Mouse (Mus musculus) lung, postnatal 25 days (tissue): ENCODE results near the gene Rcbtb2.
A peak's percentile ranks its signal among the peaks of the same experiment; 100 is the strongest.

Experiments
- DNase-seq: peaks from one replicate; pipeline ENCODE4 v3.0.0; 2022; ENCODE audit warnings: low spot score

Gene Rcbtb2

DNA sequence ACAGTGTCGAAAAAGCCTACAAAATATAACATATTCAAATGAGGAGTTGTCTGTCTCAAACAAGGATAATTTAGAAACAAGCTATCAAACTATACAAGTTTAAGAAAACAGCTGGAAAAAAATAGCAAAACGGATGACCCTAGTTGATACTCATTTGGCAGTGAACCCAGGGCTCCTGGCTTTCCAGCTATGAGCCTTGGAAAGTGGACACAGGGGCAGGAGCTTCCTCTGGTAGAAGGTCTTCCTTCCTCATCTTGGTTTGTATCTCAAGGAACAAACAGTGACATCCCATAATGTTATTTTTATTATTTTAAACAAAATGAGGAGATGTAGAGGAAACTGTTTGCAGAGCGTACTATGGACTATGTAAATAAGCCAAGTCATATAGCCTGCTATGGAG, 25.3 kb downstream of the Rcbtb2 start:
- DNase-seq = no peak

DNA sequence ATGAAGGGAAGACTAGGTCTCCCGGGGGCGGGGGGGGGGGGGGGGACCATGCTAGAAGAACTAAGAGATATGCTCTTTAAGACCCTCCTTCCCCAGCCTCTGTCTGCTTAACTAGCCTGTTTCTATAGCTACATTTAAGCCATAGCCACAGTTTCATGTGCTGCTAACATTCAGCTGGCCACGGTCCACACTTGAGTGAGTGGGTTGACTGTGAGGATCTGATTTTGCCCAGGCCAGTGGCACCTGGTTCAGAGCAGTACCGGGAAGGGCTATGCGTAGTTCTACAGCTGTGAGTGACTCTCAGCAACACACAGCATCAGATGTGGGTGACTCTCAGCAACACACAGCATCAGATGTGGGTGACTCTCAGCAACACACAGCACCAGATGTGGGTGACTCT, 38.5 kb downstream of the Rcbtb2 start:
- no peak for DNase-seq

DNA sequence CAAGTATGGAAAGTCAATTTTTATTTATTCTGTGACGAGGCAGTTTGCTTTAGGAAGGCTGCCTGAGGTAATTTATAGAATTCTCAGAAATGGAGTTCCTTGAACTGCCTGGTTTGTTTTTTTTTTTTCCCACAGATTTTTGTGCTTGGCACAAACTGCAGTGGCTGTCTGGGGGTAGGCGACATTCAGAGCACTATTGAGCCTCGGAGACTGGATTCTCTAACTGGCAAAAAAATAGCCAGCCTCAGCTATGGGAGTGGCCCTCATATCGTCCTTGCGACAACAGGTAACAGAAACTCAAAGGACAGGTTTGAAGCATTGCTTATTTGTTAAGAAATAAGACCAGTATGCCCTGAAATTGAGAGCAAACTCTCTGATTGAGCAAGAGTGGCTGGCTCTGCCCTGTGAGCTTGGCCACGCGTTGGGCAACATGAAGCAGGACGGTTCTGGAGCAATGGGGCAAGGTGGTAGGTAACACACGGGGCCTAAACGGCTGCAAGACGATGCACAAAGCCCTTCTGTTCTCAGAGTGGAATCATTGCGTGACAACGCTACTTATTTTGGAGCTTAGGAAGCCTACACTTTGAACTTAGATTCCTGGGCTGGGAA, 39.5 kb downstream of the Rcbtb2 start:
- no peak for DNase-seq

DNA sequence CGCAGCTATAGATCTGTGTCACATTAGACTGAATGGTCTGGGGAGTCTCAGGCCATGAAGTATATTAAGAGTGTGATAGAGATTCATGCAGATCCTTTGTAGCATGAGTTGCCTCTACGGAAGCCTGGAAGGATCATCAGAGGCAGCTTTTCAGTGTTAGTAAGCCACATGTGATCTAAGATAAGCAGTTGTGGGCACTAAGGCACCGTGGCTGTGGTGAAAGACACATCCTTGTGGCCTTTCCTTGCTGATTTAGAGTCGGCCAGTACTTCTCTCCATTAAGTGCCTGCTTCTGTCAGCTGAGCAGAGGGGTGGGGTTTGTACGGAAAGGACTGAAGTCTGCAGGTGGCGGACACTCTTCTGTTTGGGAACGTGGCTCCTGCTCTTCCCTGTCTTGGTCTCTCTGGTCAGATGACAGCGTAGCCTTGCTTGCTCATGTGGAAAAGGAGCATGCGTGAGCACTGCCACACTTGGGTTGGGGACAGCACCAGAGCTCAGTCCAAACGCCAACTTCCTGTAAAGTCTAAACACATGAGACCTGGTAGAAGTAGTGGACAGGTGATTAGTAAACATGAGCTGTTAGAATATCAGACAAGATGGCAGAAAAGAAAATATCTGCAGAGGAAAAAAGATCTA, 40.6 kb downstream of the Rcbtb2 start:
- no peak for DNase-seq

DNA sequence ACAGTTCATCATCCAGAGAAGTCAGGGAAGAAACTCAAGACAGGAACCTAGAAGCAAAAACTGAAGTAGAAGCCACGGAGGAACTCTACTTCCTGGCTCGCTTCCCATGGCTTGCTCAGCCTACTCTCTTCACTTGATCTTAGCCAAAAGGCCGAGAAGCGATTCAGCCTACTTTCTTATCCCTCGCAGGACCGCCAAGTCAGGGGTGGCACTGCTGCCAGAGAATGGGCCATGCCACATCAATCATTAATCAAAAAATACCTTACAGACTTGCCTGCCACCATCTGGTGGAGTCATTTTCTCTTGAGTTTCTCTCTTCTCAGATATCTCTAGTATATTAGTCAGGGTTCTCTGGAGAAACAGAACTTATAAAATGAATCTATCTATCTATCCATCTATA, 42.3 kb downstream of the Rcbtb2 start:
- DNase-seq = no peak

DNA sequence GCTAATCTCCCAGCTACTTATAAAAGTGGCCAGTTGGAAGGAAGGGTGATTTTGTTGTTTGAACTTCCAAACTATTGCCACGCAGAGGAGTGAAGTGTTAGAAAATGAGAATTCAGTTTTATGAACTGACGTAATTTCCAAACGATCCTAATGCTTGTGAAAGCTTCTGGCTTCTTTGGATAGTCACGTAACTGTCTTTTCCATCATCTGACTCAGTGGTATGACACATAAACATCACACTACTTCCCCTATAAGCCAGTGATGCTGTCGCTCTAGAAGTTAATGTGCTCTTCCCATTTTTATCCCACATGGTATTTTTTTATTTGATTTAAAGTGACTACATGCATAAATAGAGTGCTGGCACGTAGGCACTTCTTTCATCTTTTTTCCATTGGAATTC, 45.8 kb downstream of the Rcbtb2 start:
- no peak for DNase-seq

DNA sequence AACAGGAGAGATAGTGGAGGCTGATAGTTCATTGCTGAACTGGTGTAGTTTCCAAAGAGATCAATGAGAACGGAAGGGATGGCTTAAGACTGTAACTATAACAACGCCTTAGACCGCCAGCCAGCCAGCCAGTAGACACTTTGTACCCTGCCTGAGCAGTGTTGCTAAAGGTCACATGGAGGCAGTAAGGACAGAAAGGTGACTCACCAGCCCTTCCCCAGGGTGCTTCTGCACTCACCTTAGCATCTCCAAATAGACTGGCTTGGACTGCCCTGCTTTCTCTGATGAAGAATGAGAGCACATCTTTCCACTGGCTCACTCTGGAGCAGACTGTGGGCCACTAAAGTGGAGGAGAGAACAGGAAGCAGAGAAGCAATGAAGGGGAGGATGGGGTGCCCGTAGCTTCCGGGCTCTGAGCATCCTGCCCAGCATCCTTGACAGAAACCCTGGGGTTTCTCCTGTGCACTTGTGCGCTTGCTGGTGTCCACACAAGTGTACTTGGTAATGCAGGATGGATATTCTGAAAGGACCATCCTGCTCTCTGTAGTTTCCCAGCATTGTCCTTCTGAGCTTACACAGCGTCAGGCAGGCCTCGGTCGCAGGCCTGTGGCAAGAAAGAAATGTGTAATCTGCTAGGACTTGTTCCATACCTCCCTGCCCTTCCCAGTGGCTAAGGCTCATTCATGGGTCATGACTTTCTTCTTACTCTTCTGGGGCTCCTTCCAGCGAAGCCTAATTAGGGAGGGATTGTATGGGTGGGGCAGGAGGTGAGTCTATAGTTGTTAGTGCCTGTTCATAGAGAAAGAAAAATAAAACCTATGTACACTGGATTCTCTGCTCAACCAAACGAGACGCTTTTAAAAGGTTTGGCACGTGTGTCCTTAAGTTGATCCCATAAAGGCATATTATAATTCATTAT, 47.3 kb downstream of the Rcbtb2 start:
- DNase-seq = no peak

DNA sequence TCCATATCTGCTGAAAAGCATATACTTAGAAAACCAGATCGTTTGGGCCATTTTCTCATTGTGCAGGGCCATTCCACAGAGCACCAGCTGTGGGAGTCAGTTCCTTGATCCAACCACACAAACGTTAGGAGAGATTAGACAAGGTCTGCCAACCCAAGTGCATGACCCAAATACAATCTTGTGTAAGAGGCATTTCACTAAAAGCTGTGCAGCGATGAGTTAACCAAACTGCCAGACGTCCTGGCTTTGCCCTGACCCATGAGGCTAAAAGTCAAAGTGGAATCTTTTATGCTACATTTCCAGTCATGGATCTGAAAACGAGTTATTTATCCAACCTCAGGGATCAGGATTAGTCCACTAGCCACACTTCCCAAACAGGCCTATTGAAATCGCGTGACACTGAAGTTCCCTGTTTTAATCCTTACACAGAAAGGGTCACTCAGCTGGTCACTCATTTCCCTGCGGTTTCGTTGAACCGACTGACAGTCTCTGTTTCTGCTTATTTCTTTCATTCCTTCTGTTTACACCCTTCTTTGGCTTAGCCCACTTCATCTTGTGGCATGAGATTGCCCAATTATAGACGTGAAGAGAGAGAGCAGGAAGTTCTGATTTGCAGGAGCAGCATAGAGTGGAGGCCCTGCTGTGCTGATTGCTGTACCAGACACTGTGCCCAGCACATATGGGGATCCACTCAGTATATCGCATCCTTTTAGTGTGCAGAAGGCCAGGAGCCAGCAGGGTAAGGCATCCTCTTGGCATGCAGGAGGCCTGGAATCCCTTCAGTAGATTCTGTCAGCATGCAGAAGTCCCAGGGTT, 49.6 kb downstream of the Rcbtb2 start:
- DNase-seq = peak; percentile 47

DNA sequence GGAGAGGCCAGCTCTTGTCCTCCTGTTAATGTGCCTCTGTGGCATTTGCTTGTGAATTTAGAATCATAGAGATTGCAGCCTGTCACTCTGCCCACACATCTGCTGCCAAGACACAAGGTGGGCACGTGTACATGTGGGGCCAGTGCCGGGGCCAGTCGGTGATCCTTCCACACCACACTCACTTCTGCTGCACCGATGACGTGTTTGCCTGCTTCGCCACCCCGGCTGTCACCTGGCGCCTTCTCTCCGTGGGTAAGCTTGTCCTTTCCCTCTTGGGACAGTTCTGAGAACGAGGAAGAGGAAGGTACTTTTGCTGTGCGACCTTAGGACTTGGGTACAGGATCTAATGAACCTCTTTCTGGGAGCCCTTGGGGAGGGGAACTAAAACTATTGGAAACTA, 50.8 kb downstream of the Rcbtb2 start:
- DNase-seq = no peak

DNA sequence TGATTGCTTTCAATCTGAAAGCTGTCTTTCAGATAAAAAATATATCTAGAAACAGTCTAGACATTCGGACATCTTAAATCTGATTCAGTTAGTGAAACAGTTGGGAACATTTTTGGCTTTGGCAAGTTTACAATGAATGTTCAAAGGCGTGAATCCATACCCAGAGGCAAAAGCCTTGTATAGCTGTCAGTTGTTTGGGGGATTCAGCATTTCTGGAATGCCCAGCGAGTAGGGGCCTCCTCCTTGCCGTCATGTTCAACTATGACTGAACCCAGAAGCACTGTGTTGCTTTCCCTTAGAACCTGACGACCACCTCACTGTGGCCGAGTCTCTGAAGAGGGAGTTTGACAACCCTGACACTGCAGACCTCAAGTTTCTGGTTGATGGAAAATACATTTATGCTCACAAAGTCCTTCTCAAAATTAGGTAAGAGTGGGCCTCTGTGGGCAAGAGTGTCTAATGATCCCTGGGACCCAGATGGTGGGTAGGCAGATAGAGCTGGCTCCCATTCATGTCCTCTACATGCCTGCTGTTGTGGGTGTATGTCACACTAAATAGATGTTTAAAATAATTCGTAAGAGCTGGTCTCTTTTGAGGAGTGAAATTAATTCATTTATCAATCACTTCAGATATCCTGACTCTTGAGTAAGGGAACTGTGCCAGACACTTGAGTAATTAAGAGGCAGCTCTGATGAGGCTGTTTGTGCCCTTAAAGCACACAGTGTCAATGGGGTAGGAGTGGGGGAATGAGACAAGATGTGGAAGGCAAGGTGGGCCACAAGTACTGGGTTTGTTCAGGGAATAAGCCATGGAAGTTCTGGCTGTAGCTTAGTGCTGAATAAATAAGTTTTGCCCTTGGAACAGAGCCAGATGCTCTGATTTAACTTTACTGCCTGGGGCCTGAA, 51.5 kb downstream of the Rcbtb2 start:
- DNase-seq = no peak

DNA sequence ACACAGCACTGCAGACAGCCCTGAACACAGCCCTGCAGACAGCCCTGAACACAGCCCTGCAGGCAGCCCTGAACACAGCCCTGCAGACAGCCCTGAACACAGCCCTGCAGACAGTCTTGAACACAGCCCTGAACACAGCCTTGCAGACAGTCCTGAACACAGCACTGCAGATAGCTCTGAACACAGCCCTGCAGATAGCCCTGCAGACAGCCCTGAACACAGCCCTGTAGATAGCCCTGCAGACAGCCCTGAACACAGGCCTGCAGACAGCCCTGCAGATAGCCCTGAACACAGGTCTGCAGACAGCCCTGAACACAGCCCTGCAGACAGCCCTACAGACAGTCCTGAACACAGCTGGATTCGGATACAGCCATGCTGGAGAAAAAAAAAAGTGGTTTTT, 52.2 kb downstream of the Rcbtb2 start:
- DNase-seq = no peak

DNA sequence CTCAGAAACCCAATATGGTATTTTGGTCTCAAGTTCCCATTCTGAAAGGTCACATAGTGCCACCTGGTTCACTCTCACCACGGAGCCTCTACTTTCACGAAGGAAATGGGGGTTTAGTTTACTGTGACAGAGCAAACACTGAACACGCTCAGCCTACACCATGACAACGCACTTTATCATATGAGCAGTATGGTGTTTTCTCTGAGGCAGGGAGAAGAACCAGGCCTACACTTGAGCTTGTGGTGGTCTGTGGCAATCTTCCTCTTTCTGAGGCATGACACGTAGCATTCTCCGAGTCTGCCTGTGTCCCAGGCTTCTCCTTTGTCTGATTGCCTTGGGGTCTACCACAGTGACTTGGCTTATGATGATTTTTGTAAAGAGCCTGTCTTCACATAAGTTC, 53.0 kb downstream of the Rcbtb2 start:
- peak; percentile 22 for DNase-seq

DNA sequence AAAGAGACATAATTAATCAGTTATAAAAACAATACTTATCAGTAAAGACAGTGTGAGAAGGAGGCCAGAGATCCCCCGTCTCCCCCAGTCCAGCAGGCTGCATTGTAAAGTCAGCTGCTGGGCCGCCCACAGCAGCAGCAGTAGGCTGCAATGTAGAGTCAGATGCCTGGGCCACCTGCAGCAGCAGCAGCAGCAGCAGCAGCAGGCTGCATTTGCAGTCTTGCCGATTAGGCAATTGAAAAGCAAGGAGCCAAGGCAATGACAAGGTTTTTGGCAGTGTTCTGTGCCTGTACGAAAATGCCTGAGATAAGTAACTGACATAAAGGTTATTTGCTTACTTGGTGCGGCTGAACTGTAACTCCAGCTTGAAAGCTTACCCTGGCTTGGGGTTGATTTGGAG, 53.4 kb downstream of the Rcbtb2 start:
- DNase-seq = no peak

DNA sequence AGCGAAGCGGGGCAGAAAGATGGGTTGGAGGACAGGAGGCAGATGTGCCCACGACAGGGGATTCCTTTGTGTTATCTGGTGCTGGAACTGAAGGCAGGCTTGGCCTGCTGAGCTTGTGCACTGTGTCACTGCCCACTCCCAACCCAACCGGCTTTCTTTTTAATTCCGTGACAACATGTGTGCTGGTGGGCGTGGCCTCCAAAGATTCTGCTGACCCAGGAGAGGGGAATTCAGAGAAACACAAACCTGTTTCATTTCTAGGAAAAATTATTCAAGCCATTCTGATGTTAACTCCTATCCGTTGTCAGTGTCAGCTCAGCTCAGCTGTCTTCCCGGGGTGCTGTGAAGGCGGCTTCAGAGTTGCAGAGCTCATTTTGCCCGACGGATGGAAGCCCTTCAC, 55.1 kb downstream of the Rcbtb2 start:
- DNase-seq = no peak

DNA sequence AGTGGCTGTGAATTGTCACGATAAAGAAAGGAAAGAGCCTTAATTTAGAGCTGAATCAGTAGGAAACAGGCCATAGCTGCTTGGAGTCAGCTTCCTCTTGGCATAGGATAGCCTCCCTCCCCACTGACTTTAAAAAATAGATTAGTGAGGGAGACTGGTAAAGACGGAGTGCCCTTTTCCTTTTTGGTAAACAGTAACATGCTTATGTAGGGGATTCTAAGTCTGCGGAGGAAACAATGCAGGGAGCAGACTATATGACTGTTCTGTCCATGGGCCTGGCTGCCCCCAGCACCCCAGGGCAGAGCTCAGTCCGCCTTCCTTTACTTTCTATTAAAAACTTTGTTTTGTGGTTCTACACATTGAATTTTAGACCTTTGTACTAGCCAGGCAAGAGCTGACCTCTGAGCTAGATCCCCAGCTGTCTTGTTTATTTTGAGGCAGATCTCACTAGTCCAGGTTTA, 56.4 kb downstream of the Rcbtb2 start:
- no peak for DNase-seq

DNA sequence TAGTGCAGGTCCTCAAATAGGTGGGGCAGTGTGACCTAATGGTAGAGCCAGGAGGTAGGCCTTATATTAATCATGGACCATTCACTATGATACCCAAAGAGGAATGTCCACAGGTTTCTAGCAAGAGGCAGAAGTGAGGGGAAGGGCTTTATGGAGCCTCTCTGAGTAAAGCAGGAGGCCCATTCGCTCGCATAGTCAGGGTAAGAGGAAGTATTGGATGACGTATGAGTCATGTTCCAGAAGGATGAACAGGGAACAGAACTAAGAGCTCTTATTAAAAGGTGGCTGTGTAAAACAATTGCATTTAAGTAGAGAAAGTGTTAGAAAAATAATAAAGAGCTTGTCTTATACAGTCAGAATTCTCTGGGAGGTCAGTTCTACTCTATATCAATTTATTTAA, 57.8 kb downstream of the Rcbtb2 start:
- DNase-seq = no peak

DNA sequence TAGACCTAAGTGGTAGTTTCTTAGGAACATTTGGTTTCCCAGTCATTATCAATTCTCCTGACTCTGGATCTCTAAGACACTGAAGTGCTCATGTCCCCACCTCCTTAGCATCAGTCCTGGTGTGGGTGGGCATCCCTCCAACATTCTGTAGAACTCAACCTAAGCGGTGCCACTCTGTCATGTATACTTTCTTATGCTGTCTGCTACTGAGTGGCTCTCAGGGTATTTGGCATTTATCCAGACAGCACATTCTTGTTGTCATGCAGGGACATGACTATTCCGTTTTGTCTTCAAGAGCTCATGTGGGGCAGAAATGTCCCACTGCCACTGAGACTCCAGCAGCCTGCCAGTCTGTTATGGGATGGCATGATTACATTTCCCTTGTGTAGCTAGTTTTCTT, 58.3 kb downstream of the Rcbtb2 start:
- DNase-seq = no peak

DNA sequence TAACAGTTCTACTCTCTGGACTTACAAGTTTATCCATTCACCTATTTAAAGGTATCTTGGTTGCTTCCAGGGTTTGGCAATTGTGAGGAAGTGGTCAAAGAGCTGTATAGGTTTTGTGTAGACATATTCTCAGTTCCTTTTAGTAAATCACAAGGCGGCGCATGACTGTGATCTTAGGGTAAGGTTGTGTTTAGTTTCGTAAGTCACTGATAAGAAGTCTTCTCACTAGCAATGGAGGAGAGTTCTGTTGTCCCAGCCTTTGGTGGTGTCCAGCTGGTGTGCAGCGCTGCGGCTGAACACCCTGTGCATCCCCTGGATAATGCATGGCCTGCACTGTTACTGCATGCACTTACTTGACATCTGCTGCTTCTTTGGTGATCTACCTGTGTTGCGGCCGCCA, 64.0 kb downstream of the Rcbtb2 start:
- DNase-seq = no peak

DNA sequence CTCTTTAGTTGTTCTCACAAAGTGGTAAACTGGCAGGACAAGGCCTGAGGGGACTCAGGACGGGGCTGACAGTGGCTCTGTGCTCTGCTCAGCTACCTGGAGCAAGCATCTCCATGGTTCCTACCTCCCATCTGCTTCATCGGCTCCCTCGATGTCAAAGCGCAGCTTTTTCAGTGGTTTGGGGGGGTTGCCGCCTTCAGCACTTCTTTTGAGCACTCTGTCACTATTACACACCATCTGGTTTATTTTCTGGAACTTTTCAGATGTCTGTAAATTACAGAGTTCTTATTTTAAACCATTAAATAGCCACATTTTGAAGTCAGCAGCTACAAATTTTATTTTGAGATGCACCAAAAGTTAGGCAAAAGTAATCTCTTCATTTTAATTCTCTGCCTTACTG, 76.2 kb downstream of the Rcbtb2 start:
- no peak for DNase-seq

DNA sequence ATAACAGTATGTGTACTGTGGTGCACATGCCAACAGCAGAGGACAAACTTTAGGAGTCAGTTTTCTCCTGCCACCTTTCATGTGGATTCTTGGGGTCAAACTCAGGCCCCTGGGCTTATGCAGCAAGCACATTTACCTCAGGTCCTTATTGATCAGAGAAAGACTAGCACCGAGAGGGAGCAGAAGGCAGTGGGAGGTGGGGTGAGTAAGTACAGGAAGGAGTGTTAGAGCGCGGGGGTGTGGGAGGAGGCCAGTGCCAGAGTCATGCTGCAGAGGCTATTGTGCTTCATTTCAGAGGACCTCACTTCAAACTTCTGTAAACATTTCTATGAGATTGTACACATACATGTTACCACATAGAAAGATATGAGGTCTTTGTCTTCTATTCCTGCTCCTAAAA, 78.6 kb downstream of the Rcbtb2 start:
- DNase-seq = no peak

DNA sequence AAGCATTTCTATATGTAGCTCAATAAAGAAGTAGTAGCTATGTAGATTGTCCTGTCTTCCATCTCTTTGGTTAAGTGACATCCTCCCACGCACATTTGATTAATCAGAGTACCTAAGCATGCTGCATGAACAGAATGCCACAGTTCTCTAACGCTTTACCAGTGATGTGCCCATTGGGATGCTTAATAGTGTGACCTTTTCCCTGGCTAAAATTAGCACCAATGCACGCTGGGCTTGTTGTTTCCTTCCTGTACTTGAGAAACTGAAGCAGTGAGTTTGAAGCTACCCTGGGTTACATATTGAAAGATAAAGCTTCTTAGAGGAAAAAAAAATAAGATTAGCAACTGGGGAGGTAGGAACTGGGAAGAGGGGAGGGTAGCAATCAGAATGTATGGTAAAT, 81.2 kb downstream of the Rcbtb2 start:
- no peak for DNase-seq
